Mouse (Mus musculus) brown adipose tissue, adult 24 weeks (tissue): Measurements from ENCODE around the gene Trpm8. TPM values are rescaled to one million over a fixed set of nuclear protein-coding genes. Genes with fewer than 3 reads are reported as not detected.

Source experiments
- H3K27ac ChIP-seq: fragments of 200-500 bp; replicated peaks from 2 replicates; pipeline ENCODE4 v1.5.1; 2012; ENCODE audit warnings: low read depth, mild to moderate bottlenecking, low read length
- H3K4me1 ChIP-seq: fragments of 200-500 bp; 2 replicates; pipeline ENCODE4 v1.6.1; 2012; ENCODE audit warnings: low read length, mixed read lengths; ENCODE audit not compliant: control insufficient read depth, insufficient read depth, insufficient read length
- H3K4me3 ChIP-seq: fragments of 200-500 bp; 2 replicates; pipeline ENCODE4 v1.5.1; 2012; ENCODE audit warnings: low read depth, mild to moderate bottlenecking, low read length, moderate library complexity; ENCODE audit not compliant: insufficient read depth
- polyA plus RNA-seq: library from polyadenylated mRNA; stranded (reverse); fragments of >200 nt; gene quantifications from 2 replicates; pipeline ENCODE4 v1.2.4, GENCODE M21; 2012; ENCODE audit not compliant: missing spikeins, insufficient read depth, insufficient read length

The Trpm8 gene
- polyA plus RNA-seq, 1 experiment = not detected

DNA sequence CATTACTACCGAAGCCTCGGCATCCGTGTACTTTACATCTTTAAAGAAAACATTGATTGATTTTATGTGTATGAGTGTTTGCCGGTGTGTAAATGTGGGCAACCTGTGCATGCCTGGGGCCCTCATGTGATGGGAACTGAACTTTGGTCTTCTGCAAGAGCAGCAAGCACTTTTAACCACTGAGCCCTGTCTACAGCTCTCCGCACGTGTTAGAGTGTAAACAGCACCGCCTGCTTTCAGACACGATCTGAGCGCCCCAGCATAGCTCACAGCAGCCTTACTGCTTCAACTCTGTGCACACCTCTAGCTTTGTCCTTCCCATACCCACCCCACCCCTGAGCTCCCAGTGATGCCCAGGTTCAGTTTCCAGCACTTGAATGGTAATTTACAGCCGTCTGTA is 144.6 kb downstream of the Trpm8 start:
- Histone ChIP-seq H3K27ac (no peak overlapping the region), H3K4me1 (no peaks in the 10 kb centered on the region), H3K4me3 (no peak overlapping the region)

DNA sequence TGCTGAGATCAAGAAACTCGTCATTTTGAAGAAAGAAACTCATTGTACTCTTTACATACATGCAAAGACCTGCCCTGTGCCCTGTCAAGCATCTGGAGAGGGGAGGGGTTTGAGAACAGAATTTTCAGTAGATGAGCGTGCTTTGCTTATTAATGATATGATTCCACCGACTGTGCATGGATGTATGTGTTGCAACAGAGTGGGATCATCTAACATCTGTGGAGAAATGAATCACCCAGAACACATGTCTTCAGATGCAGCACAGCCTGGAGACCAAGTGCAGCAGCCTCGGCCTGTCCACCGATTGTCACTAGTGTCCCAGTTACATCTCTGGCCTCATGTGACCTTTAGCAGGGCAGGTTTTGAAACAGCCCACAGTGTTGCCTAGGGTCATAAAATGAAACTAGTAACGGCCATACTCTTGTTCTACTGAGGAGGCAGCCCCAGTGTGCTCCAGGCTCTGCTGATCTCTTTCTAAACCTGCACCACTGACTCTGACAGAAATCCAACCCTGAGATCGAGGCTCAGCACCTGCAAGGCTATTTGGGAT is 145.5 kb downstream of the Trpm8 start:
- Histone ChIP-seq H3K4me1 (no peaks in the 10 kb centered on the region), H3K4me3 (no peak overlapping the region), H3K27ac (no peak overlapping the region)

DNA sequence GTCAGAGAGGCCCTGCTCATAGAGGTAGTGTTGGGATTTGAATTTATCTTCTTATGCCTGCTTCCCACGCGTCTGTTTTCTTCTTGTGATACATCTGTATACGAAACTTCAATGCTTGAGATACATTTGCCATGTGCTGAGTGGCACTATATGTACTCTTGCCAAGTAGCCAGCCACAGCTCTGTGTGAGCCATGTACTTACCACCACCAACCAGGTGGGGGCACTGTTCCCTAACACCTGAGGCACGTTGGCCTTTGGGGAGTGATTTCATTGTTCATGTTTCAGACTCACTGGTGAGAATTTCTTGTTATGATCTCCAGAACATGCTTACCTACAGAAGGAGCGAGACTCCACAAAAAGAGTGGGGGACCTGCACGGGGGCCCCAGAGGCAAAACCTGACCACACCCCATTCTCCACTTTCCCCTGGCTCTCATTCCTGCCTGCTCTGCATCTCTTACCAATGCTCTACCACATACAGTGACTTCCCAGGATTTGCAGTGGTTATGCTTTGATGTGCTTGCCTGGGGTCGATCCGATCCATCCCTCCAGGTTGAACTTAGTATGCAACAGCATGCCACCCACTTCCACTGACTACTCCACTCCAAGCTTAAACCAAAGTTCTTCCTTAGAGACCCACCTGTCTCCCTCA is 147.3 kb downstream of the Trpm8 start:
- no peak overlapping the region for H3K27ac ChIP-seq
- no peaks in the 10 kb centered on the region for H3K4me1 ChIP-seq
- H3K4me3 ChIP-seq = no peak overlapping the region

DNA sequence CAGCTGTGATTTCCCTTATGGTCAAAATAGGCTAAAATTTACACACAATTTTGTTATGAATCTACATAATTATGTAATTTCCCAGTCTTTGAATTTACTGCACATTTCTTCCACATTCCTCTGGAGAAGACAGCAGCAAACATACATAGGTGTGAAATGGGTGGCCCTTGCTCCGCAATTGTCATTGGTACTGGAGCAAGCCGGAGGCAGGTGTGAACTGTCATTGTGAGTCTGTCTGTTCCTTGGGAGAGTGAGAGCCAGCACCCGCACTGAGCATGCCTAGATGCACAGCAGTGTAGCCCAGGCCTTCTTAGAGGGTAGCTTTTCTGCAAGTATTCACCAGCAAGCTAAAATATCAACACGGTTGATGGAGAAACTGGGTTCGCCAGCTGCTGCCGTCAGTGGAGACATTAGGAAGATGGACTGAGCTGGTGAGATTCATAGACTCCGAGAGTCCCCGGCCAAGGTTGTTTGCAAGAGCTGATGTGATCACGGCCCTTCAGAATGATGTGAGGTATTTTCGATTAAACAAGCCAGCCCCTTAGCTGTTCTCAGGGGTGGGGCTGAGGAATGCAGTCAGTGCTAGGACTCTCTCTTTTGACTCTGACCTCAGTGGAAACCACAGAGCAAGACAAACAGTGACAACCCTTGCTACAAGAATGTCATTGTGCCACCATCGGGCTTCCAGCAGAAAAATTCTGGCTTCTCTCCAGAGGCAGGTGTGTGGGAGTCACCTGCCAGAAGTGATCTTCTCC is 150.7 kb downstream of the Trpm8 start:
- Histone ChIP-seq H3K4me1 (no peaks in the 10 kb centered on the region), H3K27ac (no peak overlapping the region)

DNA sequence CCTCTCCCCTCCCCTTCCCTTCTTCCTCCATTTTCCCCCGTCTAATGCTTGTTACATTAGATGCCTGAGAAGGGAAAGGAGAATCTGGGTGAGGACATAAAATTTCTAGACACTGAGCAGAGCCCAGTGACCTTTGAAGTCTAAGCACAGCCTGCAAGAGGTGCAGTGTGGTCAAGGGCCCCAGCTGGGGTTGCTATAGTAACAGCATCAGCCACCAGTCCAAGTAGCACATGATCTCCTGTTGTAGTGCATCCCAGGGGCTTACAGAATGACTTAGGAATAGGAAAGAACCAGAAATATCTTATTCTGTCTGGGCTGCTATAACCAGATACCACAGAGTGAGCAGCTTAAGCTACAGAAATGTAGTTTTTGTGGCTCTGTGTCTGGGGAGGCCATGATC is 152.0 kb downstream of the Trpm8 start:
- Histone ChIP-seq H3K4me1 (no peaks in the 10 kb centered on the region), H3K27ac (no peak overlapping the region)

More for the DNA sequence above, 150.7 kb downstream of the Trpm8 start:
- no peak overlapping the region for H3K4me3 ChIP-seq

DNA sequence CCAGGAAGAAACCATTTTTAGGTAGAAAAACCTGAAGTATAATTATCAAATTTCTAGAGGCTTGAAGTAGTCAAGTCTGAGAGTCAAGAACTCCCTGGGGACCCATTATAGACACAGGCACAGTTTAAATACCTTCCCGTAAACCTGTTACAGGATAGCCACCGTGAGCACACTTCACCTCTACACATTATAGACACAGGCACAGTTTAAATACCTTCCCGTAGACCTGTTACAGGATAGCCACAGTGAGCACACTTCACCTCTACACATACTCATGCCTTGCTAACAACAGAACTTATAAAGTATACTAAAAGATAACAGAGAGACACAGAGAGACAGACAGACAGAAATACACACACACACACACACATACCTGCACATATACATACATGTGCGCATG is 153.8 kb downstream of the Trpm8 start:
- Histone ChIP-seq H3K4me3 (no peak overlapping the region), H3K4me1 (no peaks in the 10 kb centered on the region), H3K27ac (no peak overlapping the region)

More for the DNA sequence above, 152.0 kb downstream of the Trpm8 start:
- no peak overlapping the region for H3K4me3 ChIP-seq

DNA sequence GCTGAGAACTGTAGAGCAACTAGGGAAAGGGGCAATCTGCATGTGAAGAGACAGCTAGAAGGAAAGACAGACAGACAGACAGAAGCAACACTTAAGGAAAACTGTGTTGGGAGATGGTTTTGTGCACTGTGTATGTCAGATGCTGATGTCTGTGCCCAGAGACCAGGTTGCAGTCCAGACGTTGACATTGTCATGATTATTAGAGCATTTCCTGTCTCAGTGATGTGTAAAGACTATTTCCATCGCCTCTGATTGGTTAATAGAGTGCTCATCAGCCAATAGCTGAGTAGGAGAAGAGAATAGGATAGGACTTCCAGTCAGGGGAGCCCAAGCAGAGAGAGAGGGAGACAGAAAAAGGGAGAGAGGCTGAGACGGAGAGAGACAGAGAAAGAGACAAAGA is 155.1 kb downstream of the Trpm8 start:
- Histone ChIP-seq H3K27ac (no peak overlapping the region), H3K4me1 (no peaks in the 10 kb centered on the region), H3K4me3 (no peak overlapping the region)

DNA sequence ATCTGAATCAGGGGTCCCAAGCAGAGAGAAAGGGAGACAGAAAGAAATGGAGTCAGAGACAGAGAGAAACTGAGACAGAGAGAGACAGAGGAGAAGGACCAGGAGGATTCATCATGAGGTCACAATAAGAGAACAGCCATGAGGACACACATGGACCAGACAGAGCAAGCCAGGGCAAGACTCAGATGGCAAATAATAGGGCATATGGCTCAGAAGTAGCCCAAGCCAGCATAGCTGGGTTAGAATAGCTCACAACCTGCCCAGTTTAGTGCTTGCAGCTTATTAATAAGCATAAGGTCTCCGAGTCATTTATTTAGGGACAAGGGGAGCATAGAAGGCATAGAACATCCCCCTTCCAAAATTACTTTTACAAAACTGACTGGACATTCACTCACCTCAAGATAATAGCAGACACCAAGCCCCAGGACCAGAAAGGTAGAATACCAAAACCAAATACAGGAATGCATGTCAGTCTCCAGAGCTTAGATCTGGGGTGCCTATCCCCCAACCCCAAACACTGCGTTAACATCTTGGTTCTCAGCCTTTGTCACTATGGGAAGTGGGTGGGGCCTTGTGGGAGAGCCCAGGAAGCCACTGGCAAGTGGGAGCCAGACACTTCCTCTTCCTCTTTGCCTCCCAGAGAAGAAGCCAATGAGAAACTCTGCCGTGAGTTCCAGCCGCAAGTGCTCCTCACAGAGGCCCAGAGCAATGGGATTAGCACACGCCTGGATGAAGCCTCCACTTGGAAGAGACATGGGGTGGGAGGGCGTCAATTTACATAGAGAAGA is 155.8 kb downstream of the Trpm8 start:
- H3K27ac ChIP-seq = no peak overlapping the region
- no peaks in the 10 kb centered on the region for H3K4me1 ChIP-seq

DNA sequence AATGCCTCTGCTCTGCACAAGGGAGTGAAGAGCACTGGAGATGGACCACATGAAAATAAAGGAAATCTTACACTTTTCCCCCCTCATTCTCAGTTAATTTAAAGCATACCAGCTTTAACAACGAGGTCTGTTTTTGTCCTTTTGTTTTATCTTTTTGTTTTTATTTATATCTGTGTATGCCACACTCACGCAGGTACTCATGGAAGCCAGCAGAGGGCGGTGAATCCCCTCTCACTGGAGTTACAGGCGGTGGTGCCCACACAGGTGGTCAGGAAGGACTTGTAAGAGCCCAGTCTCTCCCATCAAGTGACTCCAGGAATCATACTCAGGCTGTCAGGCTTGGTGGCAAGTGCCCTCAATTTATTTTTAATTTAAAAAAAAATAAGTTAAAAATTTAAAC is 156.6 kb downstream of the Trpm8 start:
- Histone ChIP-seq H3K4me3 (no peak overlapping the region), H3K4me1 (no peaks in the 10 kb centered on the region), H3K27ac (no peak overlapping the region)

More for the DNA sequence above, 155.8 kb downstream of the Trpm8 start:
- no peak overlapping the region for H3K4me3 ChIP-seq

DNA sequence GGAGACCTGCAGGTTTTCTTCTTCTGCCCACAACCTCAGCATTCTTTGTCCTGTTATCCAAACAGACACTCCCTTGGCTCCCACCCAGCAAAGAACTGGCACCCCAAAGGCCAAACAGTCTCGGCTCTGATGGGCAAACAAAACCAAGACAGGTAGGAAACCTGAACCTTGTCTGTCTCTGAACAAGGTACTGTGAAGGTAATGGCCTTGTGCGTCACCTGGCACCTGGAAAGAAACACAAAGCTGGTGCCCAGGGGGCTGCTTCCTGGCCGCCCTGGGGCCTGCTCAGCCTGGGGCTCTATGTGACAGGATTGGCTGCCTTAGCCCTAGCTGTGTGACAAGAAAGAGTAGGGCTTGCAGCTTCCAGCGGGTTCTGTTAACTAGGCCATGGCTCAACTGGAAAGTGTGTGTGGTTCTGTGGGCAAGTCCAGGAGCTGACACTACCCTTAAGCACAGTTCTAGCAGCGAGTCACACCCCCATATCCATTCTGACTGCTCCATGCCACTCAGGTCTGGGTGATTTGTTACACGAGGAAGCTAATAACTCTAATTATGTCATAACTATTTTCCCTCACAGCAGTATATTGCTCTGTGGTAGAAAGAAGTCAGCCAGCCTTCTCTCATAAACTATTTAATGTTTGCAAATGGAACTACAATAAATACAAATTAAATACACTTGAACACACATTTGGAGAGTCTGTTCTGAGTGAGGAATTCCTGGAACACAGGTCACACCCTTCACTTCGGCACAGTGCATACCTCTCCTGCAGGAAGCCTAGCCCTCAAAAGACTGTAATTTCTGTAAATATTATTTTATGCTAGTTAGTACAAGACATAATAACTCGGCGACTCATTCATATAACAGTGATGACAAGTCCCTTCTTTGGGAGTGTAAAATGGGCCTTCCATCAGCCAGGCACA is 160.0 kb downstream of the Trpm8 start:
- no peak overlapping the region for H3K4me3 ChIP-seq
- H3K27ac ChIP-seq = no peak overlapping the region
- no peaks in the 10 kb centered on the region; the same call in 1 of the 2 replicates for H3K4me1 ChIP-seq

Other genes with a start within 250 kb of the Trpm8 start
- gene Ugt1a10, start 222.3 kb upstream of the Trpm8 start, polyA plus RNA-seq = not detected in 2 replicates
- gene Ugt1a9, start 206.9 kb upstream of the Trpm8 start, polyA plus RNA-seq = not detected in 2 replicates
- not detected in 2 replicates for gene Ugt1a8, start 189.8 kb upstream of the Trpm8 start, polyA plus RNA-seq
- 1.5 and 2.2 TPM in 2 replicates for gene Ugt1a7c, start 182.6 kb upstream of the Trpm8 start, polyA plus RNA-seq
- gene Ugt1a6b, start 174.4 kb upstream of the Trpm8 start, polyA plus RNA-seq = 5.0 and 5.9 TPM in 2 replicates
- gene Ugt1a6a, start 142.9 kb upstream of the Trpm8 start, polyA plus RNA-seq = 5.6 and 6.1 TPM in 2 replicates
- gene Ugt1a5, start 111.6 kb upstream of the Trpm8 start, polyA plus RNA-seq = 1.5 TPM in 1 of 2 replicates, not detected in the other
- gene Ugt1a2, start 77.1 kb upstream of the Trpm8 start, polyA plus RNA-seq = not detected in 2 replicates
- 4.3 and 5.0 TPM in 2 replicates for gene Dnajb3, start 71.9 kb upstream of the Trpm8 start, polyA plus RNA-seq
- gene Ugt1a1, start 65.7 kb upstream of the Trpm8 start, polyA plus RNA-seq = 0.95 TPM in 1 of 2 replicates, not detected in the other
- gene Mroh2a, start 50.7 kb upstream of the Trpm8 start, polyA plus RNA-seq = not detected in 2 replicates
- 10.3 and 11.1 TPM in 2 replicates for gene Hjurp, start within 50 bp of the Trpm8 start, polyA plus RNA-seq
- not detected in 2 replicates for gene Spp2, start 129.3 kb downstream of the Trpm8 start, polyA plus RNA-seq
- not detected in 2 replicates for gene Glrp1, start 232.4 kb downstream of the Trpm8 start, polyA plus RNA-seq